Mouse (Mus musculus): ENCODE data around the gene A430078G23Rik.

- TF ChIP-seq CTCF (IDR thresholded peaks at IDR 0.05; ENCODE audit: borderline replicate concordance, insufficient read depth, low read depth, low read length) (no peak), POLR2A (IDR thresholded peaks at IDR 0.05; ENCODE audit: borderline replicate concordance, insufficient read depth, low read length) (no peak)
Measured at GRCm38 (mm10) chr8:3388591-3389338, 35.5 kb downstream of the A430078G23Rik start.
